Mouse (Mus musculus) lung, postnatal 0 days (tissue): ENCODE data around the gene Mllt6.
A peak's percentile ranks its signal among the peaks of the same experiment; 100 is the strongest.

Source experiments
- CTCF ChIP-seq: IDR thresholded peaks from 2 replicates; pipeline ENCODE4 v1.5.1; 2016; ENCODE audit warnings: antibody characterized with exemption, mild to moderate bottlenecking
- EP300 ChIP-seq: IDR thresholded peaks from 2 replicates; pipeline ENCODE4 v1.6.1; 2016; ENCODE audit warnings: antibody characterized with exemption, mild to moderate bottlenecking, control low read depth

- TF ChIP-seq CTCF (0 out of 2 replicates have a peak, but pooled peaks have one; percentile 5), EP300 (no peak)
These were observed 2.2 kb downstream of the Mllt6 start for GRCm38 (mm10) chr11:97665431-97665830.
